In the genomic region with DNA sequence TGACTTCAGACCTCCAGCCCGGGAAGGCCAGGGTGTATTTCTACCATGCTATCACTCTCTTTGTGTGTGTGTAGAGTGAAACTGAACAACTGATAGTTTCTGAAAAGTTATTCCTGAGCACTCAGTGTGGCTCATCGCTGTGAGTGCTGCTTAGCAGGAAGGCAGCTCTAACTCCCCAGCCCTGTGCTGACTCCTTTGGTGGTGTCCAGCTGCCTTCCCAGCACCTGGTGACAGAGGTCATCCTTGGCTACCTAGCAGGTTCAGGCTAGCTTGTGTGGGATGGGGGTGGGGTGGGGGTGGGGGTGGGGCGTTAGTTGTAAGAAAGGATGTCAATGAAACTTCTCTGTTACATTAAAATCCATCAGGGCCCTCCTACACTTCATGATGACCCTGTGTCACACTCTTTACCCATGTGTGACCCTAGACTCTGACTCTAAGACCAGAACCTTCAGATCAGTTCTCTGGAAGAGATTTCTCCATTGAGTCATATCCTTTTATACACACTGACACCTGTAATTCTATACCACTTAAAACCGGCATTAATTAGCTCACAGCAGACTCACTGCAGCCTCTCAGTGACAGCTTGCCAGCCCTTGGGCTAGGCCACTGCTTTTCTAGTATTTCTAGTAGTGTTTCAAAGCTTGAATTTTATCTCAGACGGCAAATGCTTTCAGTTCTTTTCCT, we compare ENCODE assay signal across 11 mouse cellular contexts.
"Had no signal": no experiment of that assay in that cellular context is flagged by ENCODE, and none has a peak within 500 bp of the region (broad histone marks: within the 10 kb centered on the region; RNA-seq: fewer than 3 reads in every experiment).

No protein-coding gene starts in this region.

- H3K9ac ChIP-seq: limb, embryonic 13.5 days; liver, embryonic 14.5 days; midbrain, embryonic 13.5 days had no signal

- DNase-seq: kidney, adult 9 months; kidney, postnatal 4 days; lung, adult 18-20 months; lung, postnatal 36 days; thymus, postnatal 4 days had no signal

- H3K4me3 ChIP-seq: layer of hippocampus, adult 2 months; limb, embryonic 13.5 days; midbrain, embryonic 13.5 days; myocyte had no signal

- H3K9me3 ChIP-seq: limb, embryonic 13.5 days; midbrain, embryonic 13.5 days had no signal

- H3K36me3 ChIP-seq: limb, embryonic 13.5 days; midbrain, embryonic 13.5 days had no signal

- H3K27ac ChIP-seq: layer of hippocampus, adult 2 months; limb, embryonic 13.5 days; liver, embryonic 14.5 days; midbrain, embryonic 13.5 days; stomach, postnatal 0 days had no signal

- ATAC-seq: midbrain, embryonic 13.5 days had no signal

- H3K4me2 ChIP-seq: limb, embryonic 13.5 days; midbrain, embryonic 13.5 days had no signal

- H3K27me3 ChIP-seq: limb, embryonic 13.5 days; midbrain, embryonic 13.5 days had no signal
